Mouse (Mus musculus) activated CD4-positive, CD25-positive, alpha-beta regulatory T cell (primary cell): Measurements from ENCODE around the gene Taar9. TPM values are rescaled to one million over a fixed set of nuclear protein-coding genes. Genes with fewer than 3 reads are reported as not detected.

Source experiments
- polyA plus RNA-seq, 2 experiments: library from polyadenylated mRNA; unstranded; fragments of 100-300 nt; shearing (Covaris generic); gene quantifications; one replicate each; pipeline ENCODE4 v1.2.1; 2017

The Taar9 gene
- polyA plus RNA-seq, result not detected

GRCm38 (mm10) chr10:24109434-24109833 lies at the start of gene Taar9:
Gene Taar9 (minus strand): TSS chr10:24109534.

GRCm38 (mm10) chr10:24149135-24149781 lies 39.9 kb upstream of the Taar9 start, which contains the start of gene Stx7:
Gene Stx7 (plus strand): TSS chr10:24149302.

GRCm38 (mm10) chr10:24101812-24102211 lies 7.5 kb downstream of the Taar9 start, which contains the start of gene Taar8c:
Gene Taar8c (minus strand): TSS chr10:24101912.

GRCm38 (mm10) chr10:24092194-24092593 lies 17.1 kb downstream of the Taar9 start, which contains the start of gene Taar8b:
Gene Taar8b (minus strand): TSS chr10:24092294.

GRCm38 (mm10) chr10:24076200-24076599 lies 33.1 kb downstream of the Taar9 start, which contains the start of gene Taar8a:
Gene Taar8a (plus strand): TSS chr10:24076500.

Other genes starting within 250 kb of the Taar9 start
- gene Vnn1, start 214.8 kb downstream of the Taar9 start, polyA plus RNA-seq, result not detected
- gene Taar1, start 189.2 kb downstream of the Taar9 start, polyA plus RNA-seq, result not detected
- gene Taar2, start 171.0 kb downstream of the Taar9 start, polyA plus RNA-seq, result under 1 TPM in 1 of 2 experiments, not detected in 1; 0.34 TPM
- gene Taar3, start 160.0 kb downstream of the Taar9 start, polyA plus RNA-seq, result not detected
- not detected for gene Taar4, start 149.0 kb downstream of the Taar9 start, polyA plus RNA-seq
- not detected for gene Taar5, start 138.8 kb downstream of the Taar9 start, polyA plus RNA-seq
- gene Taar6, start 123.9 kb downstream of the Taar9 start, polyA plus RNA-seq, result not detected
- not detected for gene Taar7a, start 116.1 kb downstream of the Taar9 start, polyA plus RNA-seq
- gene Taar7b, start 109.6 kb downstream of the Taar9 start, polyA plus RNA-seq, result not detected
- gene Taar7d, start 82.3 kb downstream of the Taar9 start, polyA plus RNA-seq, result under 1 TPM in 1 of 2 experiments, not detected in 1; 0.22 TPM
- under 1 TPM in 1 of 2 experiments, not detected in 1; 0.53 TPM for gene Taar7e, start 71.9 kb downstream of the Taar9 start, polyA plus RNA-seq
- gene Taar7f, start 60.0 kb downstream of the Taar9 start, polyA plus RNA-seq, result not detected
- gene Taar8a, start 33.0 kb downstream of the Taar9 start, polyA plus RNA-seq, result not detected
- not detected for gene Taar8b, start 17.2 kb downstream of the Taar9 start, polyA plus RNA-seq
- not detected for gene Taar8c, start 7.6 kb downstream of the Taar9 start, polyA plus RNA-seq
- 10 to 100 TPM; 36.0 to 38.5 TPM for gene Stx7, start 39.8 kb upstream of the Taar9 start, polyA plus RNA-seq
- not detected for gene Moxd1, start 114.0 kb upstream of the Taar9 start, polyA plus RNA-seq